Mouse (Mus musculus): ENCODE data around the gene Camk2n2.
"Not testable (repeated sequence)": the region's sequence is repeated elsewhere in the genome, so short reads cannot be mapped to it uniquely, and the experiment has no call there.

The Camk2n2 gene

DNA sequence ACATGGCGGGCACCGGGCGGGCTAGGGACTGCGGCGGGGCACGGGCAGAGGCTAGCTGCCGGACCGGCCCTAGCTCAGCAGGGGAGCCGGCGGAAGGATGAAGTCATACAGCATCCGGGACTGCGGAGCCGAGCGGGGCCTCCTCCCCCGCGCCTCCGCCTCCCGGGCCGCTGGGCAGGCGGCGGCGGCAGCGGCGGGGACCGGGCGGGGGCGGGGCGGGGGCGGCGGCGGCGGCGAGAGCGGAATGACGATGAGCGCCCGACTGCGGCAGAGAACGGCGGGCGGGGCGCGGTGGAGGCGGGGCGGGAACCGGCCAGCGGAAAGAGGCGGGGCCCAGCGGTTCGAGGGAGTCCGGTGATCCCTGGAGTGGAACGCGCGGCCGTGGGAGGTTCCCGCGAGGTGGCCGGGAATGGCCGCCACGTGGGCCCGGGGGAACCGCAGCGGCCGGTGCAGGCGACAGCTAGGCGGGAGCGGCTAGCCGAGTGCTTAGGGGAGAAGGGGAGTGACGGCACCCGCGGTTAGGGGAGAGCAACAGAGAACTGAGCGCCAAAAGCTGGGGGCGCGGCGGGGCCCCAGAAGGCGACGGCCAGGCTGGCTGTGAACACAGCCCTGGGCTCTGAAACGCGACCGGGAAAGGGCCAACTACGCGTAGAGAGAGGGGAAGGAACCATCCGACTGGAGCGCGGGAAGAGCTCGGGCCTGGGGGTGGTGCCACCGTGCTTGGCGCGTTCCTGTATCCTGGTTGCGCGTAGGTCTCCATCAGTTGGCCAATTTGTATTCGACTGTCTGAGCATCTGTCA lies at the start of gene Camk2n2:
TSS of gene Camk2n2 (minus strand) at position 97 of the 800 bp plus-strand sequence.
- peak; percentile 56 for DNase-seq

DNA sequence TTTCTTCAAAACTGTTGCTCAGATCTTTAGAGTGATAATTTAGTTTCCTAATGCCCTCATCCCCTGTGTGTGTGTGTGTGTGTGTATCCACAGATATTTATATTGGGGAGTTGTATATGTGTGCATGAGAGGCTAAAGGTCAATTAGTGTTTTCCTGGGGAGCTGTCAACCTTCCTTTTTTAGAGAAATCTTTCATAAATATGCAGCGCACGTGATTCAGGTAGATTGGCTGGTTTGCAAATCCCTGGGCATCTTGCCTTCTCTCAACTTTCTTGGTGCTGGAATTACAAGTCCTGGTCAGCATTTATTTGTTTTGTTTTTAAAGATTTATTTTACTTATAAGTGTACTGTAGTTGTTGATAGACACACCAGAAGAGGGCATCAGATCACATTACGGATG lies 49.2 kb upstream of the Camk2n2 start:
- no peak for DNase-seq

DNA sequence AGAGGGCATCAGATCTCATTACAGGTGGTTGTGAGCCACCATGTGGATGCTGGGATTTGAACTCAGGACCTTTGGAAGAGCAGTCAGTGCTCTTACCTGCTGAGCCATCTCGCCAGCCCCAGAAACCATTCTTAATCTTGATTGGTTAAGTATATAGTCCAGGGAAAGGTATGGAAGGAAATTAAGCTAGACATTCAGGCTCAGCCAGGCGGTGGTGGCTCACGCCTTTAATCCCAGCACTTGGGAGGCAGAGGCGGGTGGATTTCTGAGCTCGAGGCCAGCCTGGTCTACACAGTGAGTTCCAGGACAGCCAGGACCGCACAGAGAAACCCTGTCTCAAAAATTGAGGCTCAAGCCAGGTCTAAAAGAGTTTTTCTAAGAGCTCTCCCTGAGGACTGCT lies 46.9 kb upstream of the Camk2n2 start, which contains the start of gene Eif4g1:
TSS of gene Eif4g1 (plus strand) at position 301 of the 400 bp plus-strand sequence.
- not testable (repeated sequence) for DNase-seq

DNA sequence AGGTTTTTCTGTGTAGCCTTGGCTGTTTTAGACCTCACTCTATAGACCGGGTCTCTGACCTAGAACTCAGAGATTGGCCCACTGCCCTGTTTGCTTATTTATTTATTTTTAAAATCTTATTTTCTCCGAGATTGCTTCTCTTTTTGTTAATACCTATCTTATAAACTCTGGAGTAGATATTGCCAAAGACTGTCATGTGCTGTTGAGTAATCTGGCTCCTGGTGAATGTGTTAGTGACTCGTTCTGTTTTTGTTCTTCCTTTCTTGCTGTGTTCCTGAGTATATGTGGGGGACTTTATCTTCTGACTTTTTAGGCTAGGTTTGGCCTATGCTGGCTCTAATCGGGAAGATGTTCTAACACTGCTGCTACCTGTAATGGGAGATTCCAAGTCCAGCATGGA lies 36.6 kb upstream of the Camk2n2 start:
- DNase-seq: no peak

DNA sequence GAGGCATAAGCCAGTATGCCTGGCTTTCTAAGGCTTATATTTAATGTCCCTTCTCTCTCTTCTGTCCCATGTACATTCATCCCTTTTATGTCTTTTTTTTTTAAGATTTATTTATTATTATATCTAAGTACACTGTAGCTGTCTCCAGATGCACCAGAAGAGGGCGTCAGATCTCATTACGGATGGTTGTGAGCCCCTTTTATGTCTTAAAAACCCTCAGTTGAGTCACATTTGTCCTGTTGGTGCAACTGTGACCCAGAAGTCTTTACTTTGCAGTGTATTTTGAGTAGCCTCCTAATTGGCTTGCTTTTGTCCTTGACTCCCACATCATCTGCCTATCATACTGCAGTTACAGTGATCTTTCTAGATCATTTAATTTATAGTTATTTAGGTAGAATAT lies 32.2 kb upstream of the Camk2n2 start:
- no peak for DNase-seq

DNA sequence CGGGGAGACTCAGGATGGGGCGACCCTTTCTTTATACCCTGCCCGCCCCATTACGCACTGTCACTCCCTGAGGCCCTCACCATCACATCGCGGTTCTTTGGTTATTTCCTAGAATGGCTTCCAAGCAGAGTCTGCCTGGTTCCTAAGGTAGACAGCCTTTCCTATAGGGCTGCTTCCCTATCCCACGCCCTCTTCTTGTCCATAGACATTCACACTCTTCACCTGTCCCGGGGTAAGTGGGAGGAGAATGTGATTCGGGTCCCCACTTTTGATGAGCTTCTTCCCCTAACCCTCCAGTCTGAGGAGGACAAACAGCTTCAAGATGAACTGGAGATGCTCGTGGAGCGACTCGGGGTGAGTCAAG lies 30.8 kb upstream of the Camk2n2 start:
- DNase-seq: no peak

DNA sequence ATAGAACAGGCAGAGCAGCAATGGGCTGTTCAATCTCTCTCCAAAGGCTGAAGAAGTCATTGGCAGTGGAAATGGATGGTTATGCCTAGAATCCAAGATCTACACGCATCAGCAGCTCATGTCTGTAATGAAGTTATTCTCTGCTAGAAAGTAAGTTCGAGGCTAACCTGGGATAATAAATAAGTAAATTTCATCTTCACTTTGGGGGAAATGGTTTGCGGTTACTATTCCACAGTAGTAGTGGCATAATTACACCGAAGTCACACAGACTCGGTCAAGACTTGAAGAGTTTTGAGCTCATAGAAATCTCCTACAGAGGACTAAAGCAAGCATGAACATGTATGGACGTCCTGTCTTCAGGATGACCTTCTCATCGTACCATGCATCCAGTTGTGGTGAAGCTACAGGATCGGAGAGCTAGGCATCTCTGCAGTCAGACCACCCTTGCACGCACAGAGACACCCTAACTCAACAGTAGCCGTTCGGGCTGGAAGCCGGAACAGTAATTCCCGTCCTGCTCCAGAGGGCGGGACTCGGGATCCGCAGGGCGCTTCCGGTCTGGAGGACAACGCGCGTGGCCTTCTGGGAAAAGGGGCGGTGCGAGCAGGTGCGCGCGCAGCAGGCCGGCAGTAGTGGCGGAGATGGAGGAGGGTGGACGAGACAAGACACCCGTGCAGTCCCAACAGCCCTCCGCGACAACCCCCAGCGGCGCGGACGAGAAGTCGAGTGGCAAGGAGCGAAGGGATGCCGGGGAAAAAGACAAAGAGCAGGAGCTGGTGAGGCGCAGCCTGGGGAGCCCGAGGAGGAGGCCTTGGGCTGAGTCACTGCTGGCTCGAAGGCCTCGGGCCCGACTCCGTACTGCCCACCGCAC lies 30.2 kb upstream of the Camk2n2 start, which contains the start of gene Psmd2:
TSS of gene Psmd2 (plus strand) at position 577 of the 871 bp plus-strand sequence.
- DNase-seq: peak; percentile 98

DNA sequence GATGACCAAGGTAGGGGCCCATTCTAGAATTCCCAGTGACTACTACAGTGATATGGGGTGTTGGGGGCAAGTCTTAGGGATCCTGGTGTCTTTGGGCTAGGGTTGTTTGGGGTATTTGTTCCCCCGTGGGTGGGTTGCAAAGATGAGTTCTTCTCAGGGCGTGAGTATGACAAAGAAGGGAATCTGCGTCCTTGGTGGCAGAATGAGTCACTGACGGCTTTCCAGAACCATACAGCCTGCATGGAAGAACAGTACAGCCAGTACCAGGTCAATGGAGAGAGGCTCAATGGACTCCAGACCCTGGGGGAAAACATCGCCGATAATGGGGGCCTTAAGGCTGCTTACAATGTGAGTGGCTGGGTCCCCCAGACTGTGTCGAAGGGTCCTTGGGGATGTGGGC lies 22.8 kb upstream of the Camk2n2 start:
- DNase-seq: no peak

DNA sequence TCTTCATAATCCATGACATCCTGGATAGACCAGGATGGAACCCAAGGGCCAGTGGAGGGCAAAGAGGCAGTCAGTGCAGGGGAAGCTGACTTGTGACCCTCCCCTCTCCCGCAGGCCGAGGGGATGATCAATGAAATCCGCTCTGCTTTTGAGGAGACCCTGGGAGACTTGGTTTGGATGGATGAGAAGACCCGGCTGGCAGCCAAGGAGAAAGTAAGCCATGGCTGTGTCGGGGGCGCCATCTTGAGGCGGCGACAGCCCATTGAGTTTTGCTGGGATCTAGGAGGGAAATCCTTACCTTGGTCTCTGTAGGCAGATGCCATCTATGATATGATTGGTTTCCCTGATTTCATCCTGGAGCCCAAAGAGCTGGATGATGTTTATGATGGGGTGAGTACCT lies 21.1 kb upstream of the Camk2n2 start:
- DNase-seq: peak; percentile 83

DNA sequence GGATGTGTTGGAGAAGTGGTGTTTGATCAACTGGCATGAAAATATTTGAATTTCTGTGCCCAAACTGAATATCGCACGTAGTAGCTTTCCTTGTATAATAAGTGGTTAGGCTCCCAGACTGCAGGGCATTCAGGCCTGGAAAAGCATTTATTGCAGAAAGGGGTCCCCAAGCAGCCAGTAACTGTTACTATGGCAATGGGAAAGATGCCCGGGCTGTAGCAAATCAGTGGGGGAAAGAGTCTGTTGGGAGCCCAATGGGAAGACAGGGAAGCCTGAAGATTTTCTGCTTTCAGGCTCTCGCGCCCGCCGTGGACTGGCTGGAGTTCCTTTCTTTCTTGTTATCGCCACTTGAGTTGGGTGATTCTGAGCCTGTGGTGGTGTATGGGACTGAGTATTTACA lies 17.3 kb upstream of the Camk2n2 start:
- no peak for DNase-seq

DNA sequence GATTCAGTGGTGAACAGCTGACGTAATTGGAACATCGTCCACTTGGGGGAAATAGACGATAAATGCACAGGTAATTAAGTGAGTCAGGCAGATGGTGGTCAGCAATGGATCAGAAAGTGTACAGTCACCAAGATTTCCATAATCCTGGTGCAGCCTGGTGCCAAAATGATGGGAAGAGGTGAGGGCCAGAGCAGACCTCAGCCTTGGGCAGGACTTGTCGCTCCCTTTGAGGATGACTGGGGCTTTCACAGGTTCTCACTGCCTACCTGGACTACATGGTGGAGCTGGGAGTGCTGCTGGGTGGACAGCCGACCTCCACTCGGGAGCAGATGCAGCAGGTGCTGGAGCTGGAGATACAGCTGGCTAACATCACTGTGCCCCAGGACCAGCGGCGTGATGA lies 16.3 kb upstream of the Camk2n2 start:
- DNase-seq: no peak

DNA sequence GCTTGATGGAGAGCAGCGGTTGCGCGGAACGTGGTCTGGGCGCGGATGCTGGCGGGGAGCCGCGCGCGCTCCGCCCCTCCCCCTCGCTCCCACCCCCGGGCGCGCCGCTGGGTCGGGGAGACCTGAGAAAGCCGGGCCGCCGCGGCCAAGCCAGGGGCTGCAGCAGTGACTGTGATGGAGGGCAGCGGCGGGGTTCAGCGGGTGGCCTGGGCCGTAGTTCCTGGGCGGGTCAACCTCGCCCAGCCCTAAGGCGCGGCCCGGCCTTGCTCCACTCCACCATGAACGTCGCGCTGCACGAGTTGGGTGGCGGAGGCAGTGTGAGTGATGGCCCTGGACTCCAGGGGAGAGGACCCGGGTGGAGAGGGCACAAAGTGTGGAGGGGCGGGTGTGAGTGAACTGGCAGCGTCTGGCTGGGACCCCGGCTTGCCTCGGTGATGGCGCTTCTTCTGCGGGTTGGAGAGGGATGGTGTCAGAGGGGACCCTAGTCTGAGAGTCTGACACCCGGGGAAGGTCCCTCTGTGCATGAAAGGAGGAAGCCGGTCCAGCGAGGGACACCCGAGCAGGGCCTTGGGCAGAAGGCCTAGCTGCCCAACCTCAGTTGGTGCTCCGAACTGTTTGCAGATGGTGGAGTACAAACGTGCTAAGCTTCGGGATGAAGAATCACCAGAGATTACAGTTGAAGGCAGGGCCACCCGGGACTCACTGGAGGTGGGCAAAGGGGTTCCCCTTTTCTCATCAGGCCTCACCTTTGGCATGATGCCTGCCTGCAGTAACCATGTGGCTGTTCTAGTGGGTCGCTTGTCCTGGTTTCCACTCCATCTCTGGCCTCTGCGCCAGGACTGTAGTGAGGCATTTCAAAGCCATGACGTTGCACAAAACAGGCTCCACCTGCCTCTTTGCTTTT lies 8.9 kb upstream of the Camk2n2 start, which contains the start of gene Ece2:
TSS of gene Ece2 (plus strand) at position 98 of the 904 bp plus-strand sequence.
- DNase-seq: peak; percentile 9

DNA sequence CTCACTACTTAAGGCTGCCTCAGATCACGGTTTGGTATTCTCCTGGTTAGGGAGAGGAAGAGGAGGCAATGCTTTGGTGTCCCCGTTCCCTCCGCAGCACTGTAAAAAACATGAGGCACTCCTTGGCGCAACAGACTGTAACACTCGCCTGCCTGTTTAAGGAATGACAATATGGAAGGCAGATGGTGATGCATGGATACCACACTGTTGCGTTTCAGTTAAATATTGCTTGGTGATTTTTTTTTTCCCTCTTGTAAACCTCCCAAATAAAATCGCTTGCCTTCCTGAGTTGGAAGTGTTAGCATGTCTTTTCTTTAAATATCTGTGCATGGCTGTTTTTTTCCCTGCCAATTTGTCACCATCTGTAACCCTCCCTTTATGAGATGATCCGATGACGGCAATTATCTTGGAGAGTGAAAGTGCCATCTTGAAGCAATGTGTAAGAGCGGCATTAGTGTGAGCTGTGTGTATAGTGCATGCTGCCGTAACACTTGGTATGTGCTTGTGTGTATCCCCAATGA lies 7.8 kb upstream of the Camk2n2 start:
- no peak for DNase-seq

DNA sequence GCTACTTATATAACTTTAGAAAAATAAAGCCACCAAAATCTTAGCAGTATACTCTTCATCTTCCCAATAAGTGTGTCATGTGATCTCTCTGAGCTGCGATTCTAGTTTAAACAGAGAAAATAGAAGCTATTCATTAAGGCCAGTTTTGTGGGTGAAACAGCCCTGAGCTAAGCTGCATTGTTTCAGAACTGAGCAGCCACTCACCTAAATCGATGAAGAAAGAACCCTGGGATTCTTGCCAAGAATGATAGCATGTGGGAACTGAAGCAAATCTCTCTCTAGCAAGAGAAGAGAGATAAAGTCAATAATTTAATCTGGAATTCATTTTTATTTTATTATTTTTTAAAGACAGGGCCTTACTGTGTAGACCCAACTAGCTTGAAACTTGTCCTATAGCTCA lies 2.1 kb upstream of the Camk2n2 start:
- DNase-seq: no peak

DNA sequence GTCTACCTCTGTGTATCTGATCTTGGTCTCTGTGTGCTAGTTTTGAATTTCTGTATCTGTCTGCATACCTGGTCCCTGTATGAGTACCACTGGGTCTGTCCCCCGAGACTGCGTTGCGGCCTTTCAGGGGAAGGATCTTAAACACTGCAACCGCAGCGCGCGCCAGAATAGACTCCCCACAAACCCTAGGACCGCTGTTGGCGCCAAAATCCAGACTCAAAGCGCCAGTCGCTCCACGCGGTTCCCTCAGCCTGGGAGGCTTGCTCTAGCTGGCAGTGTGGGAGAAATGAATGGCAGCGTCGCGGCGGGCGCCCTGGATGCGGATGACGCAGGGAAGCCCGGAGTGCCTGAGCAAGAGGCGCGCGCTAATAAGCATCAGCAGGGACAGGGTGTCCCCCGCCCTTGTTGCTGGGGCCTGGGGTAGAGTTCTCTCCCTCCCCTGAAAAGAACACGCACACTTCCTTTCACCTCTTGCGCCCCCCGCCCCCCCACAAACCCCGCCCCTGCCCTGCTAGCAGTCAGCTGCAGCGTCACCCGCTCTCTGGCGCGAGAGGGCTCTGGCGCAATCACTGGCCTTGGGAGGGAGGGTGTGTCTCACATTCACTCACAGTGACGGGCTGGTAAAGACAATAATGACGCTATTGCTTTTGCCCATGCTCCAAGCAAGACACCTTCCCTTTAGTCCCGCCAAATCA lies 1.1 kb upstream of the Camk2n2 start:
- DNase-seq: peak; percentile 66

DNA sequence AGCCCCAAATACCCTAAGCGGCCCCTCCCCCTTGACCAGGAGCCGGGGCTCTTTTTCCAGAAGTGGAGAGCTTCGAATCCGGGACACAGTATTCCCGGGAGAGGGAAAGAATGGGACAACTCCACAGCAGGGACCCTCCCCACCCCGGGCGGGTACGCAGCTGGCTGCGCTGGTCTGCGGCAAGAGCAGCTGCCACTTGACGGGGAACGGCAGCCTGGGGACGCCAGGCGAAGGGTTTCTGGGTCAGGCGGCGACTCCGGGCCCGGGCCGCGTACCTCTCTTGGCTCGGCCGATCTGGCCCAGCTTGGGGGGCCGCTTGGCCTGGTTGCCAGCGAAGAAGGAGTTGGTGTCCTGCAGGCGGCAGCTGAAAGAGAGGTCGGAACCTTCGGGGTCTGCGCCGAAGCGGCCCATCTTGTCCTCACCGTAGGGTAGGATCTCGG lies 316 bp downstream of the Camk2n2 start:
- DNase-seq: no peak

DNA sequence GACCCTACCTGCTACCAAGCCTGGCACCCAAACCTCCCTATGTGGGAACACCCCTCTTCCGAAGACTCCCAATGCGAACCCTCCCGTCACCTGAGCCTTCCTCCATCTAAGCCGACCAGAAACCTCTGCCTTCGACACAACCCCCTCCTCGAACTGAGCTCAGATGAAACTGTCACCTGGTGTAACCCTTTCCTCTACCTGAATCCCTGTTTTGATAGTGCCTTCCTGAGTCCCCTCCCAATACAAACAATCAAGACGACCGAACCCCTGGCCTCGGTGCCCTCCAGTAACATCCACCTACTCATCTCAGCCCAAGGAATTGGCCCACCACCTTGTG lies 720 bp downstream of the Camk2n2 start:
- no peak for DNase-seq

DNA sequence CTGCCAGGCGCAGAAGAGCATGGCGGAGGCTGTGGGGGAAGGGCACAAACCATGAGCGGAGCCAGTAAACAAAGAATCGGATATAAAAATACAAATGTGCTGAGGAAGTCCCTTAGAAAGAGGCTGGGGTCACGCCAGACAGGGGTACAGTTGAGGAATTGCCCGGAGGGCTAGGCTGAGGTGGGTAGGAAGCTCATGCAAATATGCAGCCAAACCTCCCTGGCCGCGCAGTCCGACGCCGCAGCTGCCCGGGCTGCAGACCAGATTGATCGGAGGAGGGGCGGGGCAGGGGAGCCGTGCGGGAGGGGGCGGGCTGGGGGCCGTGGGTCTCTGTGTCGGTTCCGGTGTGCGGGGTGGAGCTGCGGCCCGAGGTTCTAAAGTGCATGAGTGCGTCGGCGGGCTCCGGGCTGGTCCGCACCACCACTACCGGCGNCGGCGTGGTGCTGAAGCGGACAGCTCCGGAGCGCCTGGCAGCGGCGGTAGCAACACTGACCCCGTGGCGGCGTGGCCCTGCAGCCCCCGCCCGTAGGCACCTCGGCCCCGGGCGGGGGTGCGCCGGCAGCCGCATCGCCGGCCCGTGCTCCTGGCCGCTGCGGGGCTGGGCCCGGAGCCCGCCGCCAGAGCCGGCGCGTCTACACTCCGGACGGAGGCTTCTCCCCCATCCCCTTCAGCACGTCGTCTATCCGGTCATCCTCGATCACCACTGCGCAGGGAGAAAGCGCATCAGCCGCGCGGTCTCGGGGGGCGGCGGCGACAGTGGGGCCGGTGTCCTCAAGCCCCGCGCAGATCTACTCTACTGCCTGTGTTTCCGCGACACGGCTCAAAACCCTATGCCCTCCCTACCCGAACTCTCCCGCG lies 1.3 kb downstream of the Camk2n2 start:
- DNase-seq: peak; percentile 28

DNA sequence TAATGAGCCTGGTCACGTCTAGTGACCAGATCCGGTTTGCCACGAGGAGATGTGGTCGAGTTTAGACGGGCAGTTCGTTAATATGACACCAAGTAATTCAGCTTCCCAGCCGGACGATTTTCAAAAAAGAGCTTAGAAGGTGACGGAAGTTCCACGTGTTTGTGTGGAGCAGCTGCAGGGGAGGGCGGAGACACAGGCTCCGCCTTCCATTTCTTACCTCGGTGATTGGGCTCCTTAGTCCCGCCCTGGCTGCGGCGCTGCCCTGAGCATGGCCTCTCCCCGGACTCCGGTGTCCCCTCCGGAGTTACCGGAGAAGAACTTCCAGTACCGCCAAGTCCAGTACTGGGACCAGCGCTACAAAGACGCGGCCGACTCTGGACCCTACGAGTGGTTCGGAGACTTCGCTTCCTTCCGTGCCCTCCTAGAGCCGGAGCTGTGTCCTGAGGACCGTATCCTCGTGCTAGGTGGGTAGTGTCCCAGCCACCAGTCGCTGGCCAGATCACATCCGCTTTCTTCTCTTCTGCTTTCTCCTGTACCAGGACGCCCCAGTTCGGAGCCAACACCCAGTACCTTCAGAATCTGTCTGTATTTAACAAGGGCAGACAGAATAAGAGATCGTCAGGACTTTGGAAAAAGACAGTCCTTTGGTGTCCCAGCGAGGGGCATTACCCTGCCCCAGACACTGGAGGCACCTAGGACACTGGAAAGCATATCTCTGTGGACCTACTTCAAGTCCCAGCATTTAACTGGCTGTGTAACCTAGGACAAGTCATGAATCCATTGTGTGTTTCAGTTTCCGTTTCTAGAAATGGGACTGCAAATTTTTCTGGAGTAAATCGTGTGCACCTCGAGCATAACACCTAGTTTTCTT lies 9.5 kb downstream of the Camk2n2 start, which contains the start of the genes Eef1akmt4, Gm49333 and Alg3:
TSS of gene Eef1akmt4 (plus strand) at position 237 of the 871 bp plus-strand sequence.
TSS of gene Gm49333 (plus strand) at position 254 of the 871 bp plus-strand sequence.
TSS of gene Alg3 (minus strand) at position 379 of the 871 bp plus-strand sequence.
- peak; percentile 94 for DNase-seq

All from lung, postnatal 10 days (tissue).